Mouse (Mus musculus) liver, embryonic 13.5 days (tissue): ENCODE data around the gene Ppl. TPM values are rescaled to one million over a fixed set of nuclear protein-coding genes. Genes with fewer than 3 reads are reported as not detected.

Source experiments
- ATAC-seq: fragments of 200-750 bp; cut with Nextera tagmentation; 2 replicates; pipeline ENCODE4 v1.8.0; 2017; ENCODE audit warnings: low read depth, mild to moderate bottlenecking, moderate number of reproducible peaks, moderate library complexity
- DNase-seq: peaks from one replicate; pipeline ENCODE4 v3.0.0; 2022
- H3K27ac ChIP-seq: fragments of 300-500 bp; sonication (generic); 2 replicates; pipeline ENCODE4 v1.5.1; 2015; ENCODE audit warnings: moderate library complexity, mild to moderate bottlenecking, inconsistent platforms
- H3K27me3 ChIP-seq: fragments of 300-500 bp; sonication (generic); 2 replicates; pipeline ENCODE4 v1.6.1; 2015; ENCODE audit warnings: mild to moderate bottlenecking, inconsistent platforms
- H3K36me3 ChIP-seq: fragments of 300-500 bp; sonication (generic); 2 replicates; pipeline ENCODE4 v1.6.1; 2015; ENCODE audit warnings: mild to moderate bottlenecking, inconsistent platforms
- H3K4me1 ChIP-seq: fragments of 300-500 bp; sonication (generic); replicated peaks from 2 replicates; pipeline ENCODE4 v1.6.1; 2015; ENCODE audit warnings: inconsistent platforms
- H3K4me2 ChIP-seq: fragments of 300-500 bp; sonication (generic); 2 replicates; pipeline ENCODE4 v1.6.1; 2015; ENCODE audit warnings: inconsistent platforms, mild to moderate bottlenecking, moderate library complexity
- H3K4me3 ChIP-seq: fragments of 300-500 bp; sonication (generic); replicated peaks from 2 replicates; pipeline ENCODE4 v1.5.1; 2015; ENCODE audit warnings: mild to moderate bottlenecking, inconsistent platforms
- H3K9ac ChIP-seq: fragments of 300-500 bp; sonication (generic); 2 replicates; pipeline ENCODE4 v1.6.1; 2015; ENCODE audit warnings: mild to moderate bottlenecking, inconsistent platforms
- H3K9me3 ChIP-seq: fragments of 300-500 bp; sonication (generic); replicated peaks from 2 replicates; pipeline ENCODE4 v1.6.1; 2016; ENCODE audit warnings: inconsistent platforms
- WGBS: fragments of 180-500 bp; shearing (Covaris S2); methylation state at CpG from one replicate; pipeline ENCODE4 v1.1.7; 2015; ENCODE audit not compliant: insufficient replicate concordance; 5-methylcytosine and 5-hydroxymethylcytosine counted together
- polyA plus RNA-seq: library from polyadenylated mRNA; unstranded; fragments of >200 nt; fragmentation: Nextera tagmentation; extraction: Ambion mirVana; gene quantifications from 2 replicates; pipeline ENCODE4 v1.2.1, GENCODE M21; 2015

Gene Ppl
- polyA plus RNA-seq, 1 experiment from 2014 or later: 0.14 TPM

GRCm38 (mm10) chr16:5119845-5120244, 12.4 kb downstream of the Ppl start:
- Histone ChIP-seq H3K9me3 (no peaks in the 10 kb centered on the region), H3K4me2 (no peak overlapping the region), H3K36me3 (no peaks in the 10 kb centered on the region), H3K4me1 (no peaks in the 10 kb centered on the region), H3K9ac (no peak overlapping the region), H3K4me3 (no peak overlapping the region), H3K27me3 (peaks cover 10% of the 10 kb centered on the region; the same call in 1 of the 2 replicates), H3K27ac (no peak overlapping the region)
- DNase-seq (no peak), ATAC-seq (no peak)
- 56% methylated on average over 4 of the region's 4 CpGs for WGBS

- ATAC-seq: no peak
- peaks cover 10% of the 10 kb centered on the region; the same call in 1 of the 2 replicates for H3K27me3 ChIP-seq
- H3K36me3 ChIP-seq: no peaks in the 10 kb centered on the region
- no peak overlapping the region for H3K9ac ChIP-seq
- no peak overlapping the region for H3K4me3 ChIP-seq
- no peaks in the 10 kb centered on the region for H3K4me1 ChIP-seq
- no peaks in the 10 kb centered on the region for H3K9me3 ChIP-seq
- no peak for DNase-seq
- no peak overlapping the region for H3K4me2 ChIP-seq
- 57% methylated on average over 4 of the region's 4 CpGs for WGBS
- H3K27ac ChIP-seq: no peak overlapping the region
Observed at GRCm38 (mm10) chr16:5119385-5119784, 12.8 kb downstream of the Ppl start.

GRCm38 (mm10) chr16:5113582-5113981, 18.6 kb downstream of the Ppl start:
- no peak overlapping the region for H3K4me2 ChIP-seq
- H3K4me3 ChIP-seq: no peak overlapping the region
- H3K4me1 ChIP-seq: no peaks in the 10 kb centered on the region
- ATAC-seq (no peak), DNase-seq (no peak)
- no peaks in the 10 kb centered on the region for H3K27me3 ChIP-seq
- no peaks in the 10 kb centered on the region for H3K9me3 ChIP-seq
- WGBS: 53% methylated on average over 2 of the region's 2 CpGs
- H3K27ac ChIP-seq: no peak overlapping the region
- H3K36me3 ChIP-seq: no peaks in the 10 kb centered on the region
- H3K9ac ChIP-seq: no peak overlapping the region

GRCm38 (mm10) chr16:5113002-5113550, 19.1 kb downstream of the Ppl start:
- 56% methylated on average over 4 of the region's 4 CpGs for WGBS
- H3K36me3 ChIP-seq: no peaks in the 10 kb centered on the region
- no peak overlapping the region for H3K9ac ChIP-seq
- no peak overlapping the region for H3K4me3 ChIP-seq
- ATAC-seq: no peak
- DNase-seq: no peak
- H3K27ac ChIP-seq: no peak overlapping the region
- no peak overlapping the region for H3K4me2 ChIP-seq
- H3K4me1 ChIP-seq: no peaks in the 10 kb centered on the region
- no peaks in the 10 kb centered on the region for H3K9me3 ChIP-seq
- H3K27me3 ChIP-seq: no peaks in the 10 kb centered on the region

GRCm38 (mm10) chr16:5111021-5111420, 21.2 kb downstream of the Ppl start:
- no peaks in the 10 kb centered on the region for H3K9me3 ChIP-seq
- H3K36me3 ChIP-seq: no peaks in the 10 kb centered on the region
- no peak overlapping the region for H3K4me2 ChIP-seq
- no peaks in the 10 kb centered on the region for H3K4me1 ChIP-seq
- H3K27ac ChIP-seq: no peak overlapping the region
- 80% methylated on average over 3 of the region's 3 CpGs for WGBS
- H3K9ac ChIP-seq: no peak overlapping the region
- DNase-seq: no peak
- no peak overlapping the region for H3K4me3 ChIP-seq
- no peak for ATAC-seq
- no peaks in the 10 kb centered on the region for H3K27me3 ChIP-seq

GRCm38 (mm10) chr16:5109877-5110276, 22.3 kb downstream of the Ppl start:
- H3K27ac ChIP-seq: peak overlapping the region; percentile 4; the same call in 1 of the 2 replicates
- no peak overlapping the region for H3K4me3 ChIP-seq
- H3K9me3 ChIP-seq: no peaks in the 10 kb centered on the region
- WGBS: 52% methylated on average over 7 of the region's 7 CpGs
- no peaks in the 10 kb centered on the region for H3K36me3 ChIP-seq
- no peaks in the 10 kb centered on the region for H3K4me1 ChIP-seq
- H3K4me2 ChIP-seq: no peak overlapping the region
- no peak for DNase-seq
- ATAC-seq: peak; percentile 74
- no peak overlapping the region for H3K9ac ChIP-seq
- no peaks in the 10 kb centered on the region for H3K27me3 ChIP-seq

- Histone ChIP-seq H3K9me3 (no peaks in the 10 kb centered on the region), H3K9ac (no peak overlapping the region), H3K4me3 (no peak overlapping the region), H3K27ac (no peak overlapping the region), H3K36me3 (no peaks in the 10 kb centered on the region), H3K4me1 (no peaks in the 10 kb centered on the region), H3K27me3 (no peaks in the 10 kb centered on the region), H3K4me2 (no peak overlapping the region)
- DNase-seq: no peak
- 60% methylated on average over 6 of the region's 6 CpGs for WGBS
- no peak for ATAC-seq
Observed at GRCm38 (mm10) chr16:5101000-5101399, 31.2 kb downstream of the Ppl start.

- ATAC-seq: no peak
- WGBS: 77% methylated on average over 8 of the region's 8 CpGs
- Histone ChIP-seq H3K9ac (no peak overlapping the region), H3K4me2 (no peak overlapping the region), H3K27ac (no peak overlapping the region), H3K27me3 (no peaks in the 10 kb centered on the region), H3K9me3 (no peaks in the 10 kb centered on the region), H3K36me3 (no peaks in the 10 kb centered on the region), H3K4me1 (no peaks in the 10 kb centered on the region), H3K4me3 (no peak overlapping the region)
- no peak for DNase-seq
Observed at GRCm38 (mm10) chr16:5096504-5096903, 35.7 kb downstream of the Ppl start.

- Histone ChIP-seq H3K27ac (no peak overlapping the region), H3K9me3 (no peaks in the 10 kb centered on the region), H3K4me2 (no peak overlapping the region), H3K4me1 (no peaks in the 10 kb centered on the region), H3K36me3 (peaks cover 7% of the 10 kb centered on the region; the same call in 1 of the 2 replicates), H3K4me3 (no peak overlapping the region), H3K27me3 (no peaks in the 10 kb centered on the region), H3K9ac (no peak overlapping the region)
- 64% methylated on average over 5 of the region's 5 CpGs for WGBS
- ATAC-seq (no peak), DNase-seq (no peak)
Observed at GRCm38 (mm10) chr16:5093285-5093684, 38.9 kb downstream of the Ppl start.

- no peak overlapping the region for H3K4me2 ChIP-seq
- H3K4me3 ChIP-seq: no peak overlapping the region
- H3K36me3 ChIP-seq: peaks cover 47% of the 10 kb centered on the region
- H3K27ac ChIP-seq: no peak overlapping the region
- no peaks in the 10 kb centered on the region for H3K9me3 ChIP-seq
- 64% methylated on average over 10 of the region's 10 CpGs for WGBS
- ATAC-seq: no peak
- no peak for DNase-seq
- H3K27me3 ChIP-seq: no peaks in the 10 kb centered on the region
- H3K9ac ChIP-seq: no peak overlapping the region
- no peaks in the 10 kb centered on the region for H3K4me1 ChIP-seq
Observed at GRCm38 (mm10) chr16:5089021-5089420, 43.2 kb downstream of the Ppl start.

- Histone ChIP-seq H3K27me3 (no peaks in the 10 kb centered on the region), H3K4me2 (no peak overlapping the region), H3K36me3 (peaks cover 74% of the 10 kb centered on the region), H3K9ac (no peak overlapping the region), H3K4me3 (no peak overlapping the region), H3K27ac (no peak overlapping the region), H3K9me3 (no peaks in the 10 kb centered on the region), H3K4me1 (no peaks in the 10 kb centered on the region)
- ATAC-seq (no peak), DNase-seq (no peak)
- WGBS: 90% methylated on average over 2 of the region's 2 CpGs
Observed at GRCm38 (mm10) chr16:5086179-5086578, 46.0 kb downstream of the Ppl start.

- Histone ChIP-seq H3K36me3 (peaks cover 77% of the 10 kb centered on the region), H3K4me2 (no peak overlapping the region)
- no peak for DNase-seq
Observed at GRCm38 (mm10) chr16:5085196-5085595, 47.0 kb downstream of the Ppl start.

More at GRCm38 (mm10) chr16:5085196-5085595, 47.0 kb downstream of the Ppl start:
- Histone ChIP-seq H3K27ac (no peak overlapping the region), H3K4me3 (no peak overlapping the region), H3K9ac (no peak overlapping the region), H3K9me3 (no peaks in the 10 kb centered on the region), H3K4me1 (no peaks in the 10 kb centered on the region), H3K27me3 (no peaks in the 10 kb centered on the region)
- 83% methylated on average over 4 of the region's 4 CpGs for WGBS
- ATAC-seq: no peak
